Mouse (Mus musculus): ENCODE measurements around the gene Rrp1. TPM values are rescaled to one million over a fixed set of nuclear protein-coding genes. Genes with fewer than 3 reads are reported as not detected.

Rrp1 gene
- polyA plus RNA-seq, 1 experiment: 360 TPM

DNA sequence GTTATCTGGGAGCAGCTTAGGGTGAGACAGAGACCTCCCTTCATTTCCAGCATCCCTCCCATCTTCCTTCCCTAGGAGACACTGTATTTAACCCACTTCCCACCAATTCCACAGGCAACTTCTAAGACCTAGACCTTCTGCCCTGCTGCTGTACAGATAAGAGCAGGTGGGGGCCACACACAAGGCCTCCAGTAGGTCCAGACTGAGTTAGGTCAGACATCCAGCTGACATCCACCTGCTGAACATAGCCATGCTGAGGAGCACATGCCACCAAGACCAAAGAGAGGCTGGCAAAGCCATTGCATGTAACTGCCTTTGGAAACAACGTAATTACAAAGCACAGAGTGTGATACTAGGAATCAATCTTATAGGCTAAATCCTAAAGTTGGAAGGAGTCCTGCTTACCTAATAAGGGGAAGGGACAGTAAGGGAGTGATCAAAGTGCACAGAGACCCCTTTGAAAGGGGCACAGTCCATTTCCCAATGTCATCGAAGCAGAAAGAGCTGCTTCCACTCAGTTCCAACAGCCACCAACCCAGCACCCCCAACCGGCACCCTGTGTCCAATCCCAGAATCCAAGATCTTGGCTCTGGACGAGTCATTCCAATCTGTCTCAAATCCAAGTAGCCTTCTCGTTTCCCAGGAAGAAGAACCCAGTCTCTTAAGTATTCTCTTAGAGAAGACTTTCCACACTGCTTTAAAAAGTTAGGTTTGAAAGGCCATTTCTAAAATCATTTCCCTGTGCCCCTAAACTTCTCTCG lies 61.9 kb downstream of the Rrp1 start:
- Histone ChIP-seq H3K4me1 (ENCODE audit: control insufficient read depth, insufficient read depth, low read length) (peaks cover 19% of the 10 kb centered on the region), H3K27me3 (ENCODE audit: control insufficient read depth, insufficient read depth, low read length) (no peaks in the 10 kb centered on the region; the same call in 1 of the 2 replicates), H3K4me3 (ENCODE audit: control insufficient read depth, low read depth, low read length) (peak overlapping the region; percentile 97), H3K27ac (ENCODE audit: control insufficient read depth, insufficient read depth, low read depth, low read length) (peak overlapping the region; percentile 58; the same call in 1 of the 2 replicates), H3K36me3 (ENCODE audit: control insufficient read depth, insufficient read depth, low read length) (no peaks in the 10 kb centered on the region; the same call in 1 of the 2 replicates)
- TF ChIP-seq POLR2A (IDR thresholded peaks at IDR 0.05; ENCODE audit: control insufficient read depth, low read depth, low read length): no peak
- no peak for TF ChIP-seq CTCF (IDR thresholded peaks at IDR 0.05; ENCODE audit: control insufficient read depth, insufficient read depth, insufficient replicate concordance, low read depth, low read length)

Other genes with a start within 250 kb of the Rrp1 start
- gene D10Jhu81e, start 243.3 kb downstream of the Rrp1 start, polyA plus RNA-seq (2012; rRNA removed): 23.2 and 26.1 TPM in 2 replicates
- 5.8 and 6.4 TPM in 2 replicates for gene Pwp2, start 227.9 kb downstream of the Rrp1 start, polyA plus RNA-seq (2012; rRNA removed)
- gene Trappc10, start 168.4 kb downstream of the Rrp1 start, polyA plus RNA-seq (2012; rRNA removed): 20.3 and 20.4 TPM in 2 replicates
- gene Agpat3, start 60.6 kb downstream of the Rrp1 start, polyA plus RNA-seq (2012; rRNA removed): 1,109 and 1,110 TPM in 2 replicates
- 17.6 and 20.3 TPM in 2 replicates for gene Cstb, start 12.6 kb upstream of the Rrp1 start, polyA plus RNA-seq (2012; rRNA removed)
- 3.9 and 4.1 TPM in 2 replicates for gene Pdxk, start 51.9 kb upstream of the Rrp1 start, polyA plus RNA-seq (2012; rRNA removed)
- gene Olfr1358, start 104.4 kb upstream of the Rrp1 start, polyA plus RNA-seq (2012; rRNA removed): 0.54 and 0.67 TPM in 2 replicates
- gene Ilvbl, start 161.3 kb upstream of the Rrp1 start, polyA plus RNA-seq (2012; rRNA removed): 11.1 and 12.0 TPM in 2 replicates
- gene Syde1, start 178.9 kb upstream of the Rrp1 start, polyA plus RNA-seq (2012; rRNA removed): 1.4 and 1.6 TPM in 2 replicates
- not detected in 2 replicates for gene Olfr1357, start 205.0 kb upstream of the Rrp1 start, polyA plus RNA-seq (2012; rRNA removed)

Data from testis, adult 2 months (tissue).